Mouse (Mus musculus): Measurements from ENCODE around the gene Rps8. TPM values are rescaled to one million over a fixed set of nuclear protein-coding genes. Genes with fewer than 3 reads are reported as not detected.

Gene Rps8
- polyA plus RNA-seq, 2 experiments = 915 to 935 TPM

DNA sequence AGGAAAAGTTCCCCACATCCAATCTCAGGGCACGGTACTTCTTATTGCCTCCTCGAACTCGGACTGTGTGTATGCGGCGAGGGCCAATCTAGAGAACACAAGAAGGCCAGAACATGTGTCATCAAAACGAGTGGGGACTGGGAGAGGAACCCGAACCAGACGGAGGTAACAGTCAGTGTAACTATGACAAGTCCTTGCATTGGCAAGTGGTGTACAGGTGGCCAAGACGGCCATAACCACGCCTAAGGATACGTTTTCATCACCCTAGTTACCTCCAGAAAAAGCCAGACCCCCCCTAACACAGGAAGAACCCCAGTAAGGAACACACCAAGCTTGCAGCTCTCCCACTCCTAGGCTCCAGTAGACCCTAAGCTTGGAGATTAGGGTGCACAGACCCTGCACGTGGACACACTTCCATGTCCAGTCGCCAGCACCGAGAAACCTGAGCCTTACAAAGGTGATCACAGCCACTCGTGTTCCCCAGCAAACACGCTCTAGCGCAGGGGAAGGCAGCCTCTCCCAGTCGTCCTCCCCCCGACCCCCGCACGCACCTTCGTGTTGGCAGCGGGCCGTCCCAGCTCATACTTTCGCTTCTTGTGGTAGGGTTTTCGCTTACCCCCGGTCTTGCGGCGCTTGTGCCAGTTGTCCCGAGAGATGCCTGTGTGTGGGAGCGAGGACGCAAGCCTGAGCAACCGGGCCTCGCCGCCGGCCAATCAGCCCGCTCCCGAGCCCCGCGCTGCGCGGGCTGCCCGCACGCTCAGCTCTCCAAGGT, 837 bp downstream of the Rps8 start:
- H3K27ac ChIP-seq = peak overlapping the region; percentile 17
- H3K4me1 ChIP-seq (replicated peaks; ENCODE audit: control insufficient read depth in 2 of 2, insufficient read depth in 2 of 2, low read length in 1 of 2) = peaks cover 9 to 17% of the 10 kb centered on the region in 2 experiments
- H3K9me3 ChIP-seq (ENCODE audit: control insufficient read depth, low read length) = no peaks in the 10 kb centered on the region
- under 1% methylated on average over 44 of the region's 44 CpGs for WGBS (ENCODE audit: insufficient replicate concordance)
- peak; percentile 1; the same call in 1 of the 2 replicates for ATAC-seq (ENCODE audit: insufficient read depth)
- no peak for TF ChIP-seq CTCF (IDR thresholded peaks at IDR 0.05; ENCODE audit: low read depth)
- no peak for TF ChIP-seq EP300 (IDR thresholded peaks at IDR 0.05; ENCODE audit: low read depth)
- peak overlapping the region; percentile 81 for H3K4me2 ChIP-seq (ENCODE audit: low read depth)
- H3K36me3 ChIP-seq (replicated peaks; ENCODE audit: control insufficient read depth, insufficient read depth, low read depth) = peaks cover 56% of the 10 kb centered on the region
- no peaks in the 10 kb centered on the region for H3K27me3 ChIP-seq (ENCODE audit: control insufficient read depth, insufficient read depth, low read length)
- H3K9ac ChIP-seq (replicated peaks) = peak overlapping the region; percentile 96
- DNase-seq (ENCODE audit: low read depth in 3 of 3, low spot score in 3 of 3) = no peak
- peak overlapping the region; percentile 85 to 92 for H3K4me3 ChIP-seq (ENCODE audit: insufficient read depth in 1 of 2, low read depth in 2 of 2, low read length in 2 of 2)

- Histone ChIP-seq H3K4me1 (replicated peaks; ENCODE audit: control insufficient read depth in 2 of 2, insufficient read depth in 2 of 2, low read length in 1 of 2) (peaks cover 9 to 17% of the 10 kb centered on the region in 2 experiments), H3K27ac (peak overlapping the region; percentile 25; the same call in 1 of the 2 replicates), H3K4me2 (ENCODE audit: low read depth) (peak overlapping the region; percentile 81), H3K9ac (replicated peaks) (peak overlapping the region; percentile 40), H3K4me3 (ENCODE audit: insufficient read depth in 1 of 2, low read depth in 2 of 2, low read length in 2 of 2) (peak overlapping the region in 1 of 2 experiments; percentile 85; a peak in 1 of 4 replicates), H3K9me3 (ENCODE audit: control insufficient read depth, low read length) (no peaks in the 10 kb centered on the region), H3K36me3 (replicated peaks; ENCODE audit: control insufficient read depth, insufficient read depth, low read depth) (peaks cover 52% of the 10 kb centered on the region), H3K27me3 (ENCODE audit: control insufficient read depth, insufficient read depth, low read length) (no peaks in the 10 kb centered on the region)
- TF ChIP-seq EP300 (IDR thresholded peaks at IDR 0.05; ENCODE audit: low read depth) (no peak), CTCF (IDR thresholded peaks at IDR 0.05; ENCODE audit: low read depth) (no peak)
- DNase-seq (ENCODE audit: low read depth in 3 of 3, low spot score in 3 of 3) (no peak), ATAC-seq (ENCODE audit: insufficient read depth) (no peak)
- WGBS (ENCODE audit: insufficient replicate concordance) = 48% methylated on average over 5 of the region's 5 CpGs
Measured at GRCm38 (mm10) chr4:117152714-117153113, 3.3 kb downstream of the Rps8 start.

GRCm38 (mm10) chr4:117151416-117151815, 4.6 kb downstream of the Rps8 start:
- TF ChIP-seq CTCF (IDR thresholded peaks at IDR 0.05; ENCODE audit: low read depth) (no peak), EP300 (IDR thresholded peaks at IDR 0.05; ENCODE audit: low read depth) (no peak)
- H3K27ac ChIP-seq = no peak overlapping the region; the same call in 1 of the 2 replicates
- peaks cover 52% of the 10 kb centered on the region for H3K36me3 ChIP-seq (replicated peaks; ENCODE audit: control insufficient read depth, insufficient read depth, low read depth)
- H3K9ac ChIP-seq (replicated peaks) = no peak overlapping the region
- H3K4me1 ChIP-seq (replicated peaks; ENCODE audit: control insufficient read depth in 2 of 2, insufficient read depth in 2 of 2, low read length in 1 of 2) = peaks cover 7 to 14% of the 10 kb centered on the region in 2 experiments
- ATAC-seq (ENCODE audit: insufficient read depth) = no peak
- H3K4me3 ChIP-seq (ENCODE audit: insufficient read depth in 1 of 2, low read depth in 2 of 2, low read length in 2 of 2) = no peak overlapping the region
- WGBS (ENCODE audit: insufficient replicate concordance) = 42% methylated on average over 1 of the region's 1 CpGs
- H3K27me3 ChIP-seq (ENCODE audit: control insufficient read depth, insufficient read depth, low read length) = no peaks in the 10 kb centered on the region
- no peaks in the 10 kb centered on the region for H3K9me3 ChIP-seq (ENCODE audit: control insufficient read depth, low read length)
- DNase-seq (ENCODE audit: low read depth in 3 of 3, low spot score in 3 of 3) = no peak
- H3K4me2 ChIP-seq (ENCODE audit: low read depth) = no peak overlapping the region

DNA sequence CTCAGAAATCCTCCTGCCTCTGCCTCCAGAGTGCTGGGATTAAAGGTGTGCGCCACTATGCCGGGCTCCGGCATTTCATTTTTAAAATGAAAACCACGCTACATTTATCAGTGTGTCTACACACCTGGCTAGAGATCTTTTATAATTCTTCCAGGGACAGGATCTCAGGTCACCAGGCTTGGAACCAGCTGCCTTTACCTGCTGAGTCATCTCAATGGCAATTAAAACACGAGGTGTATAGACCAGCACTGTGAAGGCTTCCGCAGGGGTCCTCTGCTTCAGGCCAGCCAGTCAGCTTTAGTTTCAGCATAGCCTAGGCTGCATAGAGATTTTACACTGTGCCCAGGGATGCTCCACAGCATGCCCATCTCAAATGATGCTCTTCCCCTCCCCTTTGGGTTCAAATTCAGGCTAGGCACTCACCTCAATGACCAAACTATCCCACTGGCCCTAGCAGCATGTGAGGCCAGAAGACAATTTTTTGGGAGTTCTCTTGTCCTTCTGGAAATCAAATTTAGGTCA, 5.8 kb downstream of the Rps8 start:
- Histone ChIP-seq H3K27ac (no peak overlapping the region), H3K4me3 (ENCODE audit: insufficient read depth in 1 of 2, low read depth in 2 of 2, low read length in 2 of 2) (no peak overlapping the region), H3K9ac (replicated peaks) (no peak overlapping the region), H3K4me2 (ENCODE audit: low read depth) (no peak overlapping the region), H3K27me3 (ENCODE audit: control insufficient read depth, insufficient read depth, low read length) (no peaks in the 10 kb centered on the region), H3K4me1 (replicated peaks; ENCODE audit: control insufficient read depth in 2 of 2, insufficient read depth in 2 of 2, low read length in 1 of 2) (peaks cover 6 to 13% of the 10 kb centered on the region in 2 experiments), H3K36me3 (replicated peaks; ENCODE audit: control insufficient read depth, insufficient read depth, low read depth) (peaks cover 52% of the 10 kb centered on the region), H3K9me3 (ENCODE audit: control insufficient read depth, low read length) (no peaks in the 10 kb centered on the region)
- WGBS (ENCODE audit: insufficient replicate concordance) = 70% methylated on average over 6 of the region's 6 CpGs
- TF ChIP-seq CTCF (IDR thresholded peaks at IDR 0.05; ENCODE audit: low read depth) (no peak), EP300 (IDR thresholded peaks at IDR 0.05; ENCODE audit: low read depth) (no peak)
- 0 out of 2 replicates have a peak, but pooled peaks have one; percentile 9 for ATAC-seq (ENCODE audit: insufficient read depth)
- DNase-seq (ENCODE audit: low read depth in 3 of 3, low spot score in 3 of 3) = no peak
